Mouse (Mus musculus) midbrain, embryonic 13.5 days (tissue): ENCODE data around the gene Gm17482. TPM values are rescaled to one million over a fixed set of nuclear protein-coding genes. Genes with fewer than 3 reads are reported as not detected.

Experiments
- ATAC-seq: fragments of 200-750 bp; cut with Nextera tagmentation; 2 replicates; pipeline ENCODE4 v1.8.0; 2017; ENCODE audit warnings: mild to moderate bottlenecking, moderate TSS enrichment, moderate library complexity
- H3K27ac ChIP-seq: fragments of 300-500 bp; sonication (generic); 2 replicates; pipeline ENCODE4 v1.5.1; 2015; ENCODE audit warnings: inconsistent platforms, mild to moderate bottlenecking, moderate library complexity
- H3K27me3 ChIP-seq: fragments of 300-500 bp; sonication (generic); 2 replicates; pipeline ENCODE4 v1.6.1; 2015; ENCODE audit warnings: mild to moderate bottlenecking, inconsistent platforms
- H3K36me3 ChIP-seq: fragments of 300-500 bp; sonication (generic); 2 replicates; pipeline ENCODE4 v1.6.1; 2015; ENCODE audit warnings: mild to moderate bottlenecking, inconsistent platforms
- H3K4me1 ChIP-seq: fragments of 300-500 bp; sonication (generic); replicated peaks from 2 replicates; pipeline ENCODE4 v1.6.1; 2015; ENCODE audit warnings: inconsistent platforms
- H3K4me2 ChIP-seq: fragments of 300-500 bp; sonication (generic); replicated peaks from 2 replicates; pipeline ENCODE4 v1.6.1; 2015; ENCODE audit warnings: moderate library complexity, mild to moderate bottlenecking, inconsistent platforms
- H3K4me3 ChIP-seq: fragments of 300-500 bp; sonication (generic); replicated peaks from 2 replicates; pipeline ENCODE4 v1.5.1; 2015; ENCODE audit warnings: mild to moderate bottlenecking, inconsistent platforms
- H3K9ac ChIP-seq: fragments of 300-500 bp; sonication (generic); replicated peaks from 2 replicates; pipeline ENCODE4 v1.6.1; 2015; ENCODE audit warnings: mild to moderate bottlenecking, inconsistent platforms
- H3K9me3 ChIP-seq: fragments of 300-500 bp; sonication (generic); 2 replicates; pipeline ENCODE4 v1.6.1; 2016; ENCODE audit warnings: mild to moderate bottlenecking, inconsistent platforms
- WGBS: fragments of 180-500 bp; shearing (Covaris S2); methylation state at CpG from one replicate; pipeline ENCODE4 v1.1.7; 2015; 5-methylcytosine and 5-hydroxymethylcytosine counted together
- polyA plus RNA-seq: library from polyadenylated mRNA; unstranded; fragments of >200 nt; fragmentation: Nextera tagmentation; extraction: Ambion mirVana; gene quantifications from 2 replicates; pipeline ENCODE4 v1.2.1, GENCODE M21; 2015

Gm17482 gene
- polyA plus RNA-seq: not detected in 2 replicates

- H3K9ac ChIP-seq: no peak within 1 kb of the TSS
- H3K27ac ChIP-seq: no peak within 1 kb of the TSS; the same call in 1 of the 2 replicates
- no peak for ATAC-seq
Measured at GRCm38 (mm10) chr6:115227043-115227442, at the start of gene Gm17482. TSS of gene Gm17482 (plus strand) at chr6:115227343.

GRCm38 (mm10) chr6:115178826-115179225, 48.3 kb upstream of the Gm17482 start:
- no peak overlapping the region for H3K4me3 ChIP-seq
- H3K9me3 ChIP-seq: no peaks in the 10 kb centered on the region
- H3K36me3 ChIP-seq: no peaks in the 10 kb centered on the region
- H3K4me2 ChIP-seq: no peak overlapping the region
- no peak overlapping the region for H3K27ac ChIP-seq
- ATAC-seq: no peak
- H3K9ac ChIP-seq: no peak overlapping the region
- peaks cover 3% of the 10 kb centered on the region; the same call in 1 of the 2 replicates for H3K4me1 ChIP-seq
- WGBS: 38% methylated on average over 3 of the region's 3 CpGs
- H3K27me3 ChIP-seq: no peaks in the 10 kb centered on the region

More at GRCm38 (mm10) chr6:115227043-115227442, at the start of gene Gm17482:
- no peak within 1 kb of the TSS for H3K4me2 ChIP-seq
- H3K27me3 ChIP-seq: no peaks in the 10 kb centered on the region
- H3K36me3 ChIP-seq: no peaks in the 10 kb centered on the region
- 76% methylated on average over 4 of the region's 4 CpGs for WGBS
- no peaks in the 10 kb centered on the region for H3K4me1 ChIP-seq
- H3K9me3 ChIP-seq: no peaks in the 10 kb centered on the region
- H3K4me3 ChIP-seq: no peak within 1 kb of the TSS

DNA sequence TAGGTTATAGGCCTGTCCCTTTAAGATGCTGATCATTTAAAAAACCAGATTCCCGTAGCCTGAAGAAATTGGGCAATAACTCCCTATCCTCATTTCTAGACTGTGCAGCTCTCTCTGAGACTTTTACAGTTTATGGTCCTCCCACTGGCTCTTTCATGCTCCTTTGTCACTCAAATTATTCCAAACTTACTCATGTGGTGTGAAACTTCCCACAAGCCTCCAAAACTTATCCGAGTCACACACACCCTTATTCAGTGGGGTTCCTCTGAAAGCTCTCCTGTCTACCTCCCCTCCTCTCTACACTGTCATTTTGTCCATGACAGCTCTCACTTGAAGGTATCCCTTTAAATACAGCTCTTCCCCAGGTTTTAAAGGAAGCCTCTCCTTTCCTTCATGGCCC, 46.0 kb upstream of the Gm17482 start:
- 80% methylated on average over 2 of the region's 2 CpGs for WGBS

DNA sequence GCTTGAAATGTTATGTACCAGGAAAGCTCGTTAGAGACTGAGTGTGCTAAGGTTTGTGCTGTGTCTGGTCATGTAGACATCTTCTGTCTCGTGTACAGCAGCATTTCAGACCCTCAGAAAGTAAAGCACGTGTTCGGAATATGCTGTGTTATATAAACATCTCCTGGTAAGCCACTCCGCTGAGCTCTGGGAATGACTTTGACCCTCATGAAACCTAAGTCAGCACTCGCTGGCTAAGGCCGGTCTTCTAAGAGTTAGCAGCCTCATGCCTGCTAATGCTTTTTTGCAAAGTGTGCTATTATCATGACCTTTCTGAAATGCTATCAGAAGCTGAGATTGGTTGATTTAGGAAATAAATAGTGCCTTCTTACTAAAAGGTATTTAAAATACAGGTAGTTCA, 36.0 kb upstream of the Gm17482 start:
- 87% methylated on average over 7 of the region's 7 CpGs for WGBS
- no peaks in the 10 kb centered on the region for H3K27me3 ChIP-seq
- no peak for ATAC-seq

More for the DNA sequence above, 46.0 kb upstream of the Gm17482 start:
- Histone ChIP-seq H3K4me2 (no peak overlapping the region), H3K4me3 (no peak overlapping the region), H3K36me3 (no peaks in the 10 kb centered on the region), H3K9ac (no peak overlapping the region), H3K27me3 (no peaks in the 10 kb centered on the region), H3K27ac (no peak overlapping the region), H3K4me1 (peaks cover 3% of the 10 kb centered on the region; the same call in 1 of the 2 replicates), H3K9me3 (no peaks in the 10 kb centered on the region)
- ATAC-seq: no peak

DNA sequence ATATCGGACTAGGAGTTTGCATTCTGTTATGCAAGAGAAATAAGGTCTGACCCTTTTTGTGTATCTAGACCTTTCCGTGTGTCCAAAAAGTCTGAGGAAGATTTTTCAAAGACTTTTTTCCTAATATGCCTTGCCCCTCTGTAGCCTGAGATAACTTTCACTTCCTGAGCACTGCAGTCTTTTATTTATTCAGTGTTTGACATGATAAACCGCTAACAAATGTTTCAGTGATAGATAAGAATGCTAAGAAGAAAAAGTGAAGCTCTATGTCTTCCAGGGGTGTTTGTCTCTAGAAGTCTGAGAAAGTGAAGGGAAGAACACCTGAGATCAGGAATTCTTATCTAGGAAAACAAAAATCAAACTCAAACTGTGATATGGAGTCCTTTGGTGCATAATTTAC, 26.4 kb upstream of the Gm17482 start:
- no peak overlapping the region for H3K4me3 ChIP-seq
- no peak overlapping the region for H3K4me2 ChIP-seq
- H3K27me3 ChIP-seq: no peaks in the 10 kb centered on the region
- H3K9me3 ChIP-seq: no peaks in the 10 kb centered on the region
- no peak overlapping the region for H3K27ac ChIP-seq
- H3K4me1 ChIP-seq: no peaks in the 10 kb centered on the region
- H3K9ac ChIP-seq: no peak overlapping the region
- no peak for ATAC-seq
- 86% methylated on average over 3 of the region's 3 CpGs for WGBS
- no peaks in the 10 kb centered on the region for H3K36me3 ChIP-seq

More for the DNA sequence above, 36.0 kb upstream of the Gm17482 start:
- Histone ChIP-seq H3K4me2 (no peak overlapping the region), H3K9me3 (no peaks in the 10 kb centered on the region), H3K36me3 (no peaks in the 10 kb centered on the region), H3K9ac (no peak overlapping the region), H3K4me3 (no peak overlapping the region), H3K27ac (no peak overlapping the region), H3K4me1 (no peaks in the 10 kb centered on the region)

DNA sequence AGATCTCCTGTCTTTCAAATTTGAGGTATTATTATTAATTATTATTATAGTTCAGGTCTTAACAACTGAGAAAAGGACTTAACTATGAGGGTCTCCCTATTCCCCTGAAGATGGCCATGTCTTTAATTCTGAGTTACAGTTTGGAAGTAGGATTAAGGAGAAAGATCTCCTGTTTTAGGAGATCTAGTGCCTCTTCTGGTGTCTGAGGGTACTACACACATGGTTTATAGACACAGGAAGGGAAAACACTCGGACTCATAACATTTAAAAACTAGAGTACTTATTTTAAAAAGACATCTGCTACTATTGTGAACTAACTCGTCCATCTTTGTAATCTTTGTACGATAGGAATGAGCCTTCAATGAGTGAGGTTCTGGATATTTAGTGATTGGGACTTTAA, 24.1 kb upstream of the Gm17482 start:
- Histone ChIP-seq H3K9ac (no peak overlapping the region), H3K9me3 (no peaks in the 10 kb centered on the region), H3K27me3 (no peaks in the 10 kb centered on the region), H3K36me3 (no peaks in the 10 kb centered on the region), H3K4me3 (no peak overlapping the region), H3K4me2 (no peak overlapping the region), H3K4me1 (no peaks in the 10 kb centered on the region), H3K27ac (no peak overlapping the region)
- WGBS: 78% methylated on average over 3 of the region's 3 CpGs
- ATAC-seq: no peak

DNA sequence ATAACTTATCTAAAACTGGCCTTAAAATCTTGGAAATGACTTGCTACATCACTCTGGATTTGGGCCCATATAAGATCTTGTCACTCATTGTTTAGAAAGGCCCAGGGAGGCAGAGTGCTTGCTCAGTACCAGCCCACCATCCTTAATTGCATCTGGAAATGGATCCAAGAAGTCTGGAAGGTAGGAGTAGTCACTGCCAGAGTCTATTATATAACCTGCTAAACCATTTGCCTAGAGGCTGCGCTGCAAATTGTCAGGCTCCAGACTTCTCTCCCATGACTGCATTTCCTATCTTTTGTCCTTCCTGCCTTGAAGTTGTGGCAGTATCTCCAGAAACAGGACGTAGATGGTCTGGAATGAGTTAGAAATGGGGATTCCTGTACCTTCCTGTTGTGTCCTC, 17.0 kb upstream of the Gm17482 start:
- Histone ChIP-seq H3K4me2 (no peak overlapping the region), H3K9me3 (no peaks in the 10 kb centered on the region), H3K27ac (no peak overlapping the region), H3K27me3 (no peaks in the 10 kb centered on the region), H3K36me3 (no peaks in the 10 kb centered on the region), H3K4me1 (no peaks in the 10 kb centered on the region), H3K4me3 (no peak overlapping the region), H3K9ac (no peak overlapping the region)
- WGBS: 86% methylated on average over 2 of the region's 2 CpGs
- no peak for ATAC-seq

- no peak overlapping the region for H3K4me2 ChIP-seq
- WGBS: 94% methylated on average over 3 of the region's 3 CpGs
Measured at GRCm38 (mm10) chr6:115210820-115211219, 16.3 kb upstream of the Gm17482 start.

GRCm38 (mm10) chr6:115212132-115212903, 14.8 kb upstream of the Gm17482 start:
- Histone ChIP-seq H3K36me3 (no peaks in the 10 kb centered on the region), H3K4me2 (no peak overlapping the region), H3K27me3 (no peaks in the 10 kb centered on the region), H3K27ac (no peak overlapping the region), H3K4me1 (no peaks in the 10 kb centered on the region), H3K9me3 (no peaks in the 10 kb centered on the region), H3K4me3 (no peak overlapping the region), H3K9ac (no peak overlapping the region)
- 72% methylated on average over 5 of the region's 5 CpGs for WGBS
- ATAC-seq: no peak

More at GRCm38 (mm10) chr6:115210820-115211219, 16.3 kb upstream of the Gm17482 start:
- Histone ChIP-seq H3K4me1 (no peaks in the 10 kb centered on the region), H3K9me3 (no peaks in the 10 kb centered on the region), H3K9ac (no peak overlapping the region), H3K27me3 (no peaks in the 10 kb centered on the region), H3K27ac (no peak overlapping the region), H3K36me3 (no peaks in the 10 kb centered on the region), H3K4me3 (no peak overlapping the region)
- ATAC-seq: no peak

DNA sequence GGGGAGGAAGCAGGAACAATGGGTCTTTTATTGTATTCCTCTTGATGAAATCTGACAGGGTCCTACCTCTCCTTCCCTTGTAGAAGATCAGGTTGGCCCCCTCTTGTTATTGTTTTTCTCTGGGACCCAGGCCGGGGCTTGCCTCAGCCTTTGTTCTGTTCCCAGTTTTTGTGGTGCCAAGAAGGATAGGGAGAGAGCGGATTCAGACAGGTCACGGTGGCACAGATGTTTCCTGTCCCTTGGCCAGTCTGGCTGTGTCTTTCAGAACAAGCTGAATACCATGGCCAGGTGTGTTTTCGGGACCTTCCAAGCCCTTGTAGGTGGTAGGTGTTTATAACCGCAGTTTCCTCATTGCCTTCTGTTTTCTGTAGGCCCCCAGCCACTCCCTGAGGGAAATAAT, 14.0 kb upstream of the Gm17482 start:
- no peak overlapping the region for H3K27ac ChIP-seq
- no peaks in the 10 kb centered on the region for H3K27me3 ChIP-seq
- no peak overlapping the region for H3K4me2 ChIP-seq
- H3K36me3 ChIP-seq: no peaks in the 10 kb centered on the region
- no peak overlapping the region for H3K4me3 ChIP-seq
- no peaks in the 10 kb centered on the region for H3K4me1 ChIP-seq
- H3K9me3 ChIP-seq: no peaks in the 10 kb centered on the region
- no peak overlapping the region for H3K9ac ChIP-seq
- no peak for ATAC-seq
- WGBS: 66% methylated on average over 5 of the region's 5 CpGs

- no peak overlapping the region for H3K4me3 ChIP-seq
- no peak overlapping the region for H3K9ac ChIP-seq
- 89% methylated on average over 8 of the region's 8 CpGs for WGBS
- no peak overlapping the region for H3K4me2 ChIP-seq
- H3K27me3 ChIP-seq: no peaks in the 10 kb centered on the region
- ATAC-seq: no peak
- no peak overlapping the region for H3K27ac ChIP-seq
- no peaks in the 10 kb centered on the region for H3K9me3 ChIP-seq
- H3K4me1 ChIP-seq: no peaks in the 10 kb centered on the region
- H3K36me3 ChIP-seq: no peaks in the 10 kb centered on the region
Measured at GRCm38 (mm10) chr6:115221215-115221641, 5.9 kb upstream of the Gm17482 start.

- Histone ChIP-seq H3K9ac (no peak overlapping the region), H3K4me1 (no peaks in the 10 kb centered on the region), H3K36me3 (no peaks in the 10 kb centered on the region), H3K4me3 (no peak overlapping the region), H3K4me2 (no peak overlapping the region), H3K27me3 (no peaks in the 10 kb centered on the region), H3K9me3 (no peaks in the 10 kb centered on the region), H3K27ac (no peak overlapping the region)
- ATAC-seq: no peak
- 62% methylated on average over 3 of the region's 3 CpGs for WGBS
Measured at GRCm38 (mm10) chr6:115225519-115225918, 1.6 kb upstream of the Gm17482 start.
